Mouse (Mus musculus) olfactory bulb, adult 2 months (tissue): ENCODE measurements around the gene Sox5. TPM values are rescaled to one million over a fixed set of nuclear protein-coding genes. Genes with fewer than 3 reads are reported as not detected.

Source experiments
- H3K27ac ChIP-seq: fragments of 200-500 bp; 2 replicates; pipeline ENCODE4 v1.5.1; 2012; ENCODE audit warnings: low read depth, low read length; ENCODE audit not compliant: insufficient read depth
- H3K4me1 ChIP-seq: fragments of 200-500 bp; 2 replicates; pipeline ENCODE4 v1.6.1; 2012; ENCODE audit warnings: low read length; ENCODE audit not compliant: control insufficient read depth, insufficient read depth
- H3K4me3 ChIP-seq: fragments of 200-500 bp; 2 replicates; pipeline ENCODE4 v1.5.1; 2012; ENCODE audit warnings: mild to moderate bottlenecking, low read depth, low read length, moderate library complexity; ENCODE audit not compliant: insufficient read depth
- CTCF ChIP-seq: fragments of 200-500 bp; IDR thresholded peaks from 2 replicates; pipeline ENCODE4 v1.5.1; 2012; ENCODE audit warnings: low read depth, mild to moderate bottlenecking, low read length, moderate library complexity; ENCODE audit not compliant: insufficient read depth
- POLR2A ChIP-seq: fragments of 200-500 bp; IDR thresholded peaks from 2 replicates; pipeline ENCODE4 v1.6.1; 2012; ENCODE audit warnings: mild to moderate bottlenecking, low read depth, low read length, moderate library complexity; ENCODE audit not compliant: insufficient read depth
- WGBS: fragments of 180-500 bp; shearing (Covaris S2); methylation state at CpG from one replicate; pipeline ENCODE4 v1.1.7; 2018; 5-methylcytosine and 5-hydroxymethylcytosine counted together
- polyA plus RNA-seq: library from polyadenylated mRNA; stranded (reverse); fragments of >200 nt; gene quantifications from 2 replicates; pipeline ENCODE4 v1.2.4, GENCODE M21; 2012; ENCODE audit warnings: low replicate concordance; ENCODE audit not compliant: missing spikeins, insufficient read depth, insufficient read length

Gene Sox5
- polyA plus RNA-seq, 1 experiment = not detected

GRCm38 (mm10) chr6:144106848-144107247, 674.9 kb downstream of the Sox5 start:
- Histone ChIP-seq H3K4me1 (no peaks in the 10 kb centered on the region), H3K27ac (no peak overlapping the region), H3K4me3 (no peak overlapping the region)
- no peak for TF ChIP-seq POLR2A
- TF ChIP-seq CTCF = no peak
- WGBS = 37% methylated on average over 10 of the region's 10 CpGs

- H3K4me1 ChIP-seq = no peaks in the 10 kb centered on the region
- 86% methylated on average over 12 of the region's 12 CpGs for WGBS
- no peak for TF ChIP-seq CTCF
- no peak for TF ChIP-seq POLR2A
Observed at GRCm38 (mm10) chr6:144105645-144106044, 676.1 kb downstream of the Sox5 start.

GRCm38 (mm10) chr6:144103612-144104011, 678.2 kb downstream of the Sox5 start:
- 93% methylated on average over 6 of the region's 6 CpGs for WGBS
- Histone ChIP-seq H3K4me3 (no peak overlapping the region), H3K27ac (no peak overlapping the region), H3K4me1 (no peaks in the 10 kb centered on the region)
- TF ChIP-seq CTCF (no peak), POLR2A (no peak)

More at GRCm38 (mm10) chr6:144105645-144106044, 676.1 kb downstream of the Sox5 start:
- Histone ChIP-seq H3K4me3 (no peak overlapping the region), H3K27ac (no peak overlapping the region)

GRCm38 (mm10) chr6:144100852-144101251, 680.9 kb downstream of the Sox5 start:
- no peak overlapping the region for H3K27ac ChIP-seq
- no peak for TF ChIP-seq POLR2A
- TF ChIP-seq CTCF = no peak
- H3K4me3 ChIP-seq = no peak overlapping the region
- 88% methylated on average over 1 of the region's 1 CpGs for WGBS
- H3K4me1 ChIP-seq = peaks cover 3% of the 10 kb centered on the region; the same call in 1 of the 2 replicates

- TF ChIP-seq POLR2A = no peak
- no peak for TF ChIP-seq CTCF
- WGBS = 32% methylated on average over 9 of the region's 9 CpGs
- Histone ChIP-seq H3K4me1 (peaks cover 3% of the 10 kb centered on the region; the same call in 1 of the 2 replicates), H3K4me3 (no peak overlapping the region), H3K27ac (no peak overlapping the region)
Observed at GRCm38 (mm10) chr6:144098119-144098518, 683.7 kb downstream of the Sox5 start.

- H3K4me1 ChIP-seq = no peaks in the 10 kb centered on the region
- TF ChIP-seq POLR2A (no peak), CTCF (no peak)
- no peak overlapping the region for H3K27ac ChIP-seq
- no peak overlapping the region for H3K4me3 ChIP-seq
- WGBS = 55% methylated on average over 3 of the region's 3 CpGs
Observed at GRCm38 (mm10) chr6:144088256-144088655, 693.5 kb downstream of the Sox5 start.

GRCm38 (mm10) chr6:144086096-144086810, 695.5 kb downstream of the Sox5 start:
- TF ChIP-seq POLR2A (no peak), CTCF (no peak)
- no peak overlapping the region for H3K27ac ChIP-seq
- WGBS = 92% methylated on average over 1 of the region's 1 CpGs
- no peak overlapping the region for H3K4me3 ChIP-seq
- H3K4me1 ChIP-seq = no peaks in the 10 kb centered on the region

GRCm38 (mm10) chr6:144082297-144082696, 699.5 kb downstream of the Sox5 start:
- WGBS = 75% methylated on average over 9 of the region's 9 CpGs
- Histone ChIP-seq H3K27ac (no peak overlapping the region), H3K4me1 (no peaks in the 10 kb centered on the region), H3K4me3 (no peak overlapping the region)
- TF ChIP-seq POLR2A (no peak), CTCF (no peak)

GRCm38 (mm10) chr6:144077826-144078225, 704.0 kb downstream of the Sox5 start:
- no peak for TF ChIP-seq CTCF
- TF ChIP-seq POLR2A = no peak
- Histone ChIP-seq H3K4me1 (no peaks in the 10 kb centered on the region), H3K27ac (no peak overlapping the region), H3K4me3 (no peak overlapping the region)
- 94% methylated on average over 7 of the region's 7 CpGs for WGBS
